Mouse (Mus musculus): ENCODE results near the gene Snrpc.

GRCm38 (mm10) chr17:27856265-27856797 lies 18.4 kb downstream of the Snrpc start, which contains the start of gene Uhrf1bp1:
- TF ChIP-seq CTCF (IDR thresholded peaks at IDR 0.05; ENCODE audit: low read depth, low read length) (no peak), GATA2 (IDR thresholded peaks at IDR 0.05; ENCODE audit: borderline replicate concordance, low read depth, low read length) (no peak), GATA1 (IDR thresholded peaks at IDR 0.05; ENCODE audit: borderline replicate concordance, low read length) (no peak), POLR2AphosphoS5 (IDR thresholded peaks at IDR 0.05; ENCODE audit: insufficient replicate concordance, low read depth, low read length) (no peak), TAL1 (conservative IDR thresholded peaks at IDR 0.05; ENCODE audit: low read depth, low read length) (no peak)

All from G1E (cell line).